Mouse (Mus musculus) forebrain, embryonic 13.5 days (tissue): ENCODE measurements around the gene Ccdc158. TPM values are rescaled to one million over a fixed set of nuclear protein-coding genes. Genes with fewer than 3 reads are reported as not detected.

Source experiments
- ATAC-seq: fragments of 200-750 bp; cut with Nextera tagmentation; 2 replicates; pipeline ENCODE4 v1.8.0; 2017
- H3K27ac ChIP-seq: fragments of 300-500 bp; sonication (generic); 2 replicates; pipeline ENCODE4 v1.5.1; 2015; ENCODE audit warnings: inconsistent platforms, mild to moderate bottlenecking, moderate library complexity
- H3K27me3 ChIP-seq: fragments of 300-500 bp; sonication (generic); 2 replicates; pipeline ENCODE4 v1.6.1; 2015; ENCODE audit warnings: mild to moderate bottlenecking, inconsistent platforms
- H3K36me3 ChIP-seq: fragments of 300-500 bp; sonication (generic); 2 replicates; pipeline ENCODE4 v1.6.1; 2015; ENCODE audit warnings: mild to moderate bottlenecking, inconsistent platforms; ENCODE audit not compliant: poor library complexity, severe bottlenecking
- H3K4me1 ChIP-seq: fragments of 300-500 bp; sonication (generic); 2 replicates; pipeline ENCODE4 v1.6.1; 2015; ENCODE audit warnings: inconsistent platforms
- H3K4me2 ChIP-seq: fragments of 300-500 bp; sonication (generic); 2 replicates; pipeline ENCODE4 v1.6.1; 2015; ENCODE audit warnings: inconsistent platforms, mild to moderate bottlenecking, moderate library complexity
- H3K4me3 ChIP-seq: fragments of 300-500 bp; sonication (generic); 2 replicates; pipeline ENCODE4 v1.5.1; 2015; ENCODE audit warnings: mild to moderate bottlenecking, inconsistent platforms
- H3K9ac ChIP-seq: fragments of 300-500 bp; sonication (generic); 2 replicates; pipeline ENCODE4 v1.6.1; 2015; ENCODE audit warnings: mild to moderate bottlenecking, inconsistent platforms
- H3K9me3 ChIP-seq: fragments of 300-500 bp; sonication (generic); replicated peaks from 2 replicates; pipeline ENCODE4 v1.6.1; 2016; ENCODE audit warnings: inconsistent platforms
- WGBS: fragments of 180-500 bp; shearing (Covaris S2); methylation state at CpG from one replicate; pipeline ENCODE4 v1.1.7; 2015; 5-methylcytosine and 5-hydroxymethylcytosine counted together
- polyA plus RNA-seq: library from polyadenylated mRNA; unstranded; fragments of >200 nt; fragmentation: Nextera tagmentation; extraction: Ambion mirVana; gene quantifications from 2 replicates; pipeline ENCODE4 v1.2.1, GENCODE M21; 2015

Ccdc158 gene
- polyA plus RNA-seq, 1 experiment from 2014 or later = 0.99 TPM

GRCm38 (mm10) chr5:92633526-92633925, 41.5 kb downstream of the Ccdc158 start:
- Histone ChIP-seq H3K27ac (no peak overlapping the region), H3K36me3 (no peaks in the 10 kb centered on the region), H3K9ac (no peak overlapping the region), H3K9me3 (no peaks in the 10 kb centered on the region), H3K4me1 (no peaks in the 10 kb centered on the region), H3K27me3 (no peaks in the 10 kb centered on the region), H3K4me3 (no peak overlapping the region), H3K4me2 (no peak overlapping the region)
- no peak for ATAC-seq
- WGBS = 61% methylated on average over 4 of the region's 4 CpGs

- Histone ChIP-seq H3K9me3 (no peaks in the 10 kb centered on the region), H3K4me2 (no peak overlapping the region), H3K4me1 (no peaks in the 10 kb centered on the region), H3K27me3 (no peaks in the 10 kb centered on the region), H3K9ac (no peak overlapping the region), H3K27ac (no peak overlapping the region), H3K36me3 (no peaks in the 10 kb centered on the region), H3K4me3 (no peak overlapping the region)
- no peak for ATAC-seq
- WGBS = 86% methylated on average over 7 of the region's 7 CpGs
These were observed 47.2 kb downstream of the Ccdc158 start for GRCm38 (mm10) chr5:92627896-92628295.

- Histone ChIP-seq H3K27ac (no peak overlapping the region), H3K9me3 (no peaks in the 10 kb centered on the region), H3K9ac (no peak overlapping the region), H3K36me3 (no peaks in the 10 kb centered on the region), H3K4me1 (no peaks in the 10 kb centered on the region), H3K27me3 (no peaks in the 10 kb centered on the region), H3K4me3 (no peak overlapping the region), H3K4me2 (no peak overlapping the region)
- no peak for ATAC-seq
- 78% methylated on average over 5 of the region's 5 CpGs for WGBS
These were observed 53.2 kb downstream of the Ccdc158 start for GRCm38 (mm10) chr5:92621883-92622282.

- ATAC-seq = no peak
- H3K36me3 ChIP-seq = no peaks in the 10 kb centered on the region
- no peak overlapping the region for H3K27ac ChIP-seq
- H3K9ac ChIP-seq = no peak overlapping the region
- H3K9me3 ChIP-seq = no peaks in the 10 kb centered on the region
- WGBS = 91% methylated on average over 4 of the region's 4 CpGs
- H3K4me3 ChIP-seq = no peak overlapping the region
- H3K4me2 ChIP-seq = no peak overlapping the region
- H3K27me3 ChIP-seq = no peaks in the 10 kb centered on the region
- H3K4me1 ChIP-seq = no peaks in the 10 kb centered on the region
These were observed 62.3 kb downstream of the Ccdc158 start for GRCm38 (mm10) chr5:92612756-92613155.

- no peak overlapping the region for H3K4me3 ChIP-seq
- ATAC-seq = no peak
- no peaks in the 10 kb centered on the region for H3K27me3 ChIP-seq
- no peaks in the 10 kb centered on the region for H3K36me3 ChIP-seq
- H3K9me3 ChIP-seq = no peaks in the 10 kb centered on the region
- H3K27ac ChIP-seq = no peak overlapping the region
- 91% methylated on average over 5 of the region's 5 CpGs for WGBS
- H3K9ac ChIP-seq = no peak overlapping the region
- peaks cover 7% of the 10 kb centered on the region; the same call in 1 of the 2 replicates for H3K4me1 ChIP-seq
- no peak overlapping the region for H3K4me2 ChIP-seq
These were observed 67.4 kb downstream of the Ccdc158 start for GRCm38 (mm10) chr5:92607492-92608229.

GRCm38 (mm10) chr5:92604452-92605247, 70.4 kb downstream of the Ccdc158 start:
- Histone ChIP-seq H3K27ac (no peak overlapping the region), H3K4me3 (no peak overlapping the region), H3K4me1 (peaks cover 7% of the 10 kb centered on the region; the same call in 1 of the 2 replicates), H3K4me2 (no peak overlapping the region), H3K36me3 (no peaks in the 10 kb centered on the region), H3K9ac (no peak overlapping the region), H3K9me3 (no peaks in the 10 kb centered on the region), H3K27me3 (peaks cover 6% of the 10 kb centered on the region; the same call in 1 of the 2 replicates)
- no peak for ATAC-seq
- 83% methylated on average over 10 of the region's 10 CpGs for WGBS

- under 1% methylated on average over 64 of the region's 69 CpGs for WGBS
- ATAC-seq = peak; percentile 96
- Histone ChIP-seq H3K9me3 (no peaks in the 10 kb centered on the region), H3K4me1 (peaks cover 7% of the 10 kb centered on the region; the same call in 1 of the 2 replicates), H3K27me3 (peaks cover 6% of the 10 kb centered on the region; the same call in 1 of the 2 replicates), H3K36me3 (no peaks in the 10 kb centered on the region), H3K9ac (peak within 1 kb of the TSS; percentile 68), H3K4me2 (peak within 1 kb of the TSS; percentile 94), H3K4me3 (peak within 1 kb of the TSS; percentile 64), H3K27ac (no peak within 1 kb of the TSS)
These were observed 72.1 kb downstream of the Ccdc158 start, which contains the start of gene Stbd1 for GRCm38 (mm10) chr5:92602691-92603690. TSS of gene Stbd1 (plus strand) at chr5:92603041.

GRCm38 (mm10) chr5:92599030-92599429, 76.0 kb downstream of the Ccdc158 start:
- H3K9me3 ChIP-seq = no peaks in the 10 kb centered on the region
- H3K36me3 ChIP-seq = no peaks in the 10 kb centered on the region
- peaks cover 6% of the 10 kb centered on the region; the same call in 1 of the 2 replicates for H3K27me3 ChIP-seq
- 89% methylated on average over 10 of the region's 10 CpGs for WGBS
- H3K4me1 ChIP-seq = peaks cover 7% of the 10 kb centered on the region; the same call in 1 of the 2 replicates
- H3K4me3 ChIP-seq = no peak overlapping the region
- H3K9ac ChIP-seq = no peak overlapping the region
- H3K27ac ChIP-seq = no peak overlapping the region
- H3K4me2 ChIP-seq = no peak overlapping the region
- no peak for ATAC-seq

GRCm38 (mm10) chr5:92596865-92597264, 78.2 kb downstream of the Ccdc158 start:
- Histone ChIP-seq H3K9ac (no peak overlapping the region), H3K9me3 (no peaks in the 10 kb centered on the region), H3K27me3 (peaks cover 4% of the 10 kb centered on the region; the same call in 1 of the 2 replicates), H3K4me3 (no peak overlapping the region), H3K4me1 (no peaks in the 10 kb centered on the region), H3K36me3 (no peaks in the 10 kb centered on the region), H3K27ac (no peak overlapping the region), H3K4me2 (no peak overlapping the region)
- no peak for ATAC-seq
- WGBS = 94% methylated on average over 8 of the region's 8 CpGs

GRCm38 (mm10) chr5:92595026-92595425, 80.0 kb downstream of the Ccdc158 start:
- WGBS = 92% methylated on average over 5 of the region's 5 CpGs
- H3K27me3 ChIP-seq = no peaks in the 10 kb centered on the region
- no peaks in the 10 kb centered on the region for H3K36me3 ChIP-seq
- no peak for ATAC-seq
- H3K27ac ChIP-seq = no peak overlapping the region
- H3K9ac ChIP-seq = no peak overlapping the region
- no peak overlapping the region for H3K4me3 ChIP-seq
- H3K4me2 ChIP-seq = no peak overlapping the region
- no peaks in the 10 kb centered on the region for H3K9me3 ChIP-seq
- H3K4me1 ChIP-seq = no peaks in the 10 kb centered on the region

GRCm38 (mm10) chr5:92585932-92586331, 89.1 kb downstream of the Ccdc158 start:
- H3K9me3 ChIP-seq = no peaks in the 10 kb centered on the region
- ATAC-seq = no peak
- no peak overlapping the region for H3K4me2 ChIP-seq
- no peak overlapping the region for H3K27ac ChIP-seq
- H3K4me1 ChIP-seq = no peaks in the 10 kb centered on the region
- no peak overlapping the region for H3K9ac ChIP-seq
- H3K27me3 ChIP-seq = no peaks in the 10 kb centered on the region
- H3K36me3 ChIP-seq = no peaks in the 10 kb centered on the region
- H3K4me3 ChIP-seq = no peak overlapping the region
- WGBS = 74% methylated on average over 10 of the region's 10 CpGs
